Mouse (Mus musculus): ENCODE measurements around the gene Fam208b.

DNA sequence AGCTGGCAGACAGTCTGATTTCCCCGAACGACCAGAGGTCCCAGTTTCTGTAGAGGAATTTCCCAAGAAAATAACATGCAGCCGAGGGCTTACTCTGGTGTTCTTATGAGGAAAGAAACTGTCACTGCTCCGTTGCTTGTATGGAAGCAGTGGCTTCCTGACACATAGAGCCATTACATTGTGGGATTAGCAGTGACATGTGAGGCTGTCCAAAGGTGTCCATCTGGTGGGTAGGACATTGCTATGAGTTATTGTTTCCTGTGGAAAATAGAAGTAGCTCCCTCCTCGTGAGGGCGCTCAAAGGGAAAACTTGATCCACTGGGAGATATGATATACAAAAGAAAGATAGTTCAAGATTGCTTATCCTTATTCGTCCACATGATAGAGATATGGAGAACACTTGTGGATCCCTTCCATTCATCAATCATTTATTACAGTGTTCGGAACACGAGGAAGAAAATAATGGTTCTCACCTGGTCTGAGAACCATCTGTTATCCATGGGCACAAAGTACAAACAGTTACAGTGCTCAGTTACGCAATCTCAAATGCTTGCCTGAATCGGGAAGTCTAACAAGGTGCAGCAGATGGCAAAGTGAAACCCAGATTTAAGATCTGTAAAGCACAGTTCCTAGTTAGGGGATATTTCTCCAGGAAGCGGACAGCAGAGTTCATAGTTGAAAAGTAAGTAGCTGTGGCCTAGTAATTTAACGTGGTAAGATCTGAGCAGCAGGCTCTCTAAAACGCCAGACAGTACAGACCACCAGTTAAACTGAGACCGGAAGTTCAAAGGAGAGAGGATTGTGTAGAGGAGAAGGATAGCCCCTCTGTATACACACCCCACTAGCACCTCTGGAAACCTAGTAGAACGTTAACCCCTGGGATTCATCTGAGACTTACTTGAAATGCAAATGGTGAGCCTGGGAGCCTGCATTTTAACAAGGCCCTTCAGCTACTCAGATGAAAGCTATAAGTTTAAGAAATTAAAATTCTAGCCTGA is 48.6 kb upstream of the Fam208b start:
- no peak for TF ChIP-seq POLR2A (IDR thresholded peaks at IDR 0.05; ENCODE audit: borderline replicate concordance, extremely low read depth, low read depth, low read length)
- TF ChIP-seq CTCF (IDR thresholded peaks at IDR 0.05; ENCODE audit: insufficient read depth, low read length): no peak
